Mouse (Mus musculus): ENCODE measurements at regions not wholly inside any gene's neighbourhood (a gene's known extent, or its start where the extent isn't known, plus 50 kb on each side); places are given as distances from the start of the nearest gene placed in this dataset.

GRCm38 (mm10) chr3:37860034-37860714, 135.9 kb upstream of the Gm5148 start:
- Histone ChIP-seq H3K27me3 (no peaks in the 10 kb centered on the region), H3K4me3 (no peak overlapping the region), H3K9me3 (no peaks in the 10 kb centered on the region), H3K36me3 (no peaks in the 10 kb centered on the region), H3K27ac (no peak overlapping the region), H3K4me1 (replicated peaks) (peaks cover 6% of the 10 kb centered on the region; the same call in 1 of the 2 replicates), H3K9ac (no peak overlapping the region), H3K4me2 (no peak overlapping the region)
- 71% methylated on average over 13 of the region's 13 CpGs for WGBS
- ATAC-seq (ENCODE audit: low FRiP score) = no peak

- no peak overlapping the region for H3K4me2 ChIP-seq
- WGBS = 92% methylated on average over 6 of the region's 6 CpGs
- no peak for ATAC-seq (ENCODE audit: low FRiP score)
Observed at GRCm38 (mm10) chr3:37858624-37859302, 134.5 kb upstream of the Gm5148 start.

GRCm38 (mm10) chr3:37846191-37847003, 122.1 kb upstream of the Gm5148 start:
- ATAC-seq (ENCODE audit: low FRiP score) = no peak
- H3K9ac ChIP-seq = no peak overlapping the region
- no peak overlapping the region for H3K4me3 ChIP-seq
- H3K9me3 ChIP-seq = no peaks in the 10 kb centered on the region
- H3K27me3 ChIP-seq = no peaks in the 10 kb centered on the region
- H3K36me3 ChIP-seq = no peaks in the 10 kb centered on the region
- H3K4me2 ChIP-seq = no peak overlapping the region
- no peak overlapping the region for H3K27ac ChIP-seq
- no peaks in the 10 kb centered on the region for H3K4me1 ChIP-seq (replicated peaks)
- WGBS = 88% methylated on average over 3 of the region's 3 CpGs

More at GRCm38 (mm10) chr3:37858624-37859302, 134.5 kb upstream of the Gm5148 start:
- Histone ChIP-seq H3K27ac (no peak overlapping the region), H3K27me3 (no peaks in the 10 kb centered on the region), H3K36me3 (no peaks in the 10 kb centered on the region), H3K4me3 (no peak overlapping the region), H3K4me1 (replicated peaks) (peaks cover 6% of the 10 kb centered on the region; the same call in 1 of the 2 replicates), H3K9me3 (no peaks in the 10 kb centered on the region), H3K9ac (no peak overlapping the region)

- H3K9ac ChIP-seq = no peak overlapping the region
- H3K4me2 ChIP-seq = no peak overlapping the region
- ATAC-seq (ENCODE audit: low FRiP score) = no peak
- no peaks in the 10 kb centered on the region for H3K4me1 ChIP-seq (replicated peaks)
- H3K27ac ChIP-seq = no peak overlapping the region
- H3K27me3 ChIP-seq = no peaks in the 10 kb centered on the region
- H3K4me3 ChIP-seq = no peak overlapping the region
- no peaks in the 10 kb centered on the region for H3K36me3 ChIP-seq
- H3K9me3 ChIP-seq = no peaks in the 10 kb centered on the region
- WGBS = 86% methylated on average over 11 of the region's 11 CpGs
Observed at GRCm38 (mm10) chr3:37845313-37846023, 121.2 kb upstream of the Gm5148 start.

- no peak overlapping the region for H3K27ac ChIP-seq
- H3K4me3 ChIP-seq = no peak overlapping the region
- H3K36me3 ChIP-seq = no peaks in the 10 kb centered on the region
- H3K9ac ChIP-seq = no peak overlapping the region
- 85% methylated on average over 8 of the region's 8 CpGs for WGBS
- H3K9me3 ChIP-seq = no peaks in the 10 kb centered on the region
- H3K27me3 ChIP-seq = no peaks in the 10 kb centered on the region
- no peak overlapping the region for H3K4me2 ChIP-seq
- ATAC-seq (ENCODE audit: low FRiP score) = no peak
- H3K4me1 ChIP-seq (replicated peaks) = no peaks in the 10 kb centered on the region
Observed at GRCm38 (mm10) chr3:37844731-37845312, 120.5 kb upstream of the Gm5148 start.

- no peaks in the 10 kb centered on the region for H3K4me1 ChIP-seq (replicated peaks)
- H3K9ac ChIP-seq = no peak overlapping the region
- H3K4me3 ChIP-seq = no peak overlapping the region
- WGBS = 72% methylated on average over 7 of the region's 7 CpGs
- ATAC-seq (ENCODE audit: low FRiP score) = no peak
- no peak overlapping the region for H3K27ac ChIP-seq
- no peaks in the 10 kb centered on the region for H3K36me3 ChIP-seq
- no peaks in the 10 kb centered on the region for H3K9me3 ChIP-seq
- H3K4me2 ChIP-seq = no peak overlapping the region
- no peaks in the 10 kb centered on the region for H3K27me3 ChIP-seq
Observed at GRCm38 (mm10) chr3:37842289-37842688, 118.0 kb upstream of the Gm5148 start.

GRCm38 (mm10) chr3:37838896-37839295, 114.6 kb upstream of the Gm5148 start:
- Histone ChIP-seq H3K36me3 (no peaks in the 10 kb centered on the region), H3K4me2 (no peak overlapping the region), H3K9ac (no peak overlapping the region), H3K4me3 (no peak overlapping the region), H3K4me1 (replicated peaks) (no peaks in the 10 kb centered on the region), H3K27ac (no peak overlapping the region), H3K9me3 (no peaks in the 10 kb centered on the region), H3K27me3 (no peaks in the 10 kb centered on the region)
- no peak for ATAC-seq (ENCODE audit: low FRiP score)
- 73% methylated on average over 11 of the region's 11 CpGs for WGBS

GRCm38 (mm10) chr3:37836749-37837148, 112.5 kb upstream of the Gm5148 start:
- no peaks in the 10 kb centered on the region for H3K9me3 ChIP-seq
- no peak overlapping the region for H3K4me2 ChIP-seq
- no peak overlapping the region for H3K4me3 ChIP-seq
- H3K9ac ChIP-seq = no peak overlapping the region
- no peaks in the 10 kb centered on the region for H3K27me3 ChIP-seq
- no peak for ATAC-seq (ENCODE audit: low FRiP score)
- WGBS = 79% methylated on average over 5 of the region's 5 CpGs
- H3K4me1 ChIP-seq (replicated peaks) = no peaks in the 10 kb centered on the region
- H3K36me3 ChIP-seq = no peaks in the 10 kb centered on the region
- H3K27ac ChIP-seq = no peak overlapping the region

- no peak for ATAC-seq (ENCODE audit: low FRiP score)
- Histone ChIP-seq H3K9ac (no peak overlapping the region), H3K4me2 (no peak overlapping the region), H3K4me3 (no peak overlapping the region), H3K27me3 (no peaks in the 10 kb centered on the region), H3K27ac (no peak overlapping the region), H3K9me3 (no peaks in the 10 kb centered on the region), H3K36me3 (no peaks in the 10 kb centered on the region), H3K4me1 (replicated peaks) (no peaks in the 10 kb centered on the region)
- 89% methylated on average over 2 of the region's 2 CpGs for WGBS
Observed at GRCm38 (mm10) chr3:37835687-37836086, 111.4 kb upstream of the Gm5148 start.

GRCm38 (mm10) chr3:37835135-37835534, 110.8 kb upstream of the Gm5148 start:
- 90% methylated on average over 5 of the region's 5 CpGs for WGBS
- Histone ChIP-seq H3K9ac (no peak overlapping the region), H3K4me3 (no peak overlapping the region), H3K4me2 (no peak overlapping the region), H3K27ac (no peak overlapping the region), H3K9me3 (no peaks in the 10 kb centered on the region), H3K27me3 (no peaks in the 10 kb centered on the region), H3K36me3 (no peaks in the 10 kb centered on the region), H3K4me1 (replicated peaks) (no peaks in the 10 kb centered on the region)
- ATAC-seq (ENCODE audit: low FRiP score) = no peak

GRCm38 (mm10) chr3:37834626-37835025, 110.3 kb upstream of the Gm5148 start:
- no peak overlapping the region for H3K9ac ChIP-seq
- no peaks in the 10 kb centered on the region for H3K27me3 ChIP-seq
- H3K27ac ChIP-seq = no peak overlapping the region
- no peak overlapping the region for H3K4me2 ChIP-seq
- ATAC-seq (ENCODE audit: low FRiP score) = no peak
- no peaks in the 10 kb centered on the region for H3K36me3 ChIP-seq
- no peak overlapping the region for H3K4me3 ChIP-seq
- no peaks in the 10 kb centered on the region for H3K9me3 ChIP-seq
- H3K4me1 ChIP-seq (replicated peaks) = no peaks in the 10 kb centered on the region
- 84% methylated on average over 3 of the region's 3 CpGs for WGBS

GRCm38 (mm10) chr3:37833387-37833786, 109.1 kb upstream of the Gm5148 start:
- no peaks in the 10 kb centered on the region for H3K27me3 ChIP-seq
- no peak for ATAC-seq (ENCODE audit: low FRiP score)

More at GRCm38 (mm10) chr3:37833387-37833786, 109.1 kb upstream of the Gm5148 start:
- H3K4me3 ChIP-seq = no peak overlapping the region
- WGBS = 88% methylated on average over 4 of the region's 4 CpGs
- no peaks in the 10 kb centered on the region for H3K36me3 ChIP-seq
- H3K9ac ChIP-seq = no peak overlapping the region
- H3K9me3 ChIP-seq = no peaks in the 10 kb centered on the region
- H3K4me2 ChIP-seq = no peak overlapping the region
- H3K27ac ChIP-seq = no peak overlapping the region
- no peaks in the 10 kb centered on the region for H3K4me1 ChIP-seq (replicated peaks)

Measured in hindbrain, embryonic 13.5 days (tissue).